Mouse (Mus musculus) forebrain, embryonic 12.5 days (tissue): Measurements from ENCODE around the gene St6galnac3. TPM values are rescaled to one million over a fixed set of nuclear protein-coding genes. Genes with fewer than 3 reads are reported as not detected.

Experiments used
- ATAC-seq: fragments of 200-750 bp; cut with Nextera tagmentation; 2 replicates; pipeline ENCODE4 v1.8.0; 2017; ENCODE audit warnings: moderate TSS enrichment; ENCODE audit not compliant: low FRiP score
- H3K27ac ChIP-seq: fragments of 300-500 bp; sonication (generic); 2 replicates; pipeline ENCODE4 v1.5.1; 2016; ENCODE audit warnings: mild to moderate bottlenecking
- H3K27me3 ChIP-seq: fragments of 300-500 bp; sonication (generic); 2 replicates; pipeline ENCODE4 v1.6.1; 2016; ENCODE audit warnings: mild to moderate bottlenecking
- H3K36me3 ChIP-seq: fragments of 300-500 bp; sonication (generic); replicated peaks from 2 replicates; pipeline ENCODE4 v1.6.1; 2016; ENCODE audit warnings: mild to moderate bottlenecking
- H3K4me1 ChIP-seq: fragments of 300-500 bp; sonication (generic); 2 replicates; pipeline ENCODE4 v1.6.1; 2016
- H3K4me2 ChIP-seq: fragments of 300-500 bp; sonication (generic); 2 replicates; pipeline ENCODE4 v1.6.1; 2016; ENCODE audit warnings: mild to moderate bottlenecking, moderate library complexity
- H3K4me3 ChIP-seq: fragments of 300-500 bp; sonication (generic); replicated peaks from 2 replicates; pipeline ENCODE4 v1.5.1; 2016; ENCODE audit warnings: mild to moderate bottlenecking
- H3K9ac ChIP-seq: fragments of 300-500 bp; sonication (generic); 2 replicates; pipeline ENCODE4 v1.6.1; 2016; ENCODE audit warnings: mild to moderate bottlenecking
- H3K9me3 ChIP-seq: fragments of 300-500 bp; sonication (generic); 2 replicates; pipeline ENCODE4 v1.6.1; 2016
- WGBS: fragments of 180-500 bp; shearing (Covaris S2); methylation state at CpG from one replicate; pipeline ENCODE4 v1.1.7; 2016; 5-methylcytosine and 5-hydroxymethylcytosine counted together
- polyA plus RNA-seq: library from polyadenylated mRNA; unstranded; fragments of >200 nt; fragmentation: Nextera tagmentation; extraction: Ambion mirVana; gene quantifications from 2 replicates; pipeline ENCODE4 v1.2.1, GENCODE M21; 2016

The St6galnac3 gene
- polyA plus RNA-seq, 1 experiment from 2014 or later = 26.9 TPM

DNA sequence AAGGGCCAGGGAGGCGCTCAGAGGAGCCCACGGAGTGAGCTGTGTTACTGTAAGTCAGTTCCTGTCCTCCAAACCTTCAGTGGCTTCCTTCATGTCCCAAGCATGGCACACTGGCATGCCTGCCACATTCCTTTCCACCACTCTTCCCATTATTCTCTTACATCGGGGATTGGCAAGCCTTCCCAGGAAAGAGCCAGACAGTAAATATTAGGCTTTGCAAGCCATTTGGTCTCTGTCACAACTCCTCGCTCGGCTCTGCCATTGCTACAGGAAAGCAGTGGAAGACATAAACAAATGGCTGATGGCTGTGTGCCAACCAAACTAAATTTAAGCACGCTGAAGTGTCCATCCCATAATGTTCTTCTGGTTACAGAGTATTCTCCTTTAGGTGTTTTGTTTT, 7.1 kb upstream of the St6galnac3 start:
- no peak for ATAC-seq
- H3K4me1 ChIP-seq = peaks cover 15% of the 10 kb centered on the region
- 80% methylated on average over 6 of the region's 6 CpGs for WGBS
- no peak overlapping the region for H3K4me3 ChIP-seq
- H3K9me3 ChIP-seq = no peaks in the 10 kb centered on the region
- no peak overlapping the region for H3K4me2 ChIP-seq
- H3K27me3 ChIP-seq = peaks cover 4% of the 10 kb centered on the region; the same call in 1 of the 2 replicates
- H3K36me3 ChIP-seq = no peaks in the 10 kb centered on the region
- H3K27ac ChIP-seq = no peak overlapping the region
- H3K9ac ChIP-seq = no peak overlapping the region

DNA sequence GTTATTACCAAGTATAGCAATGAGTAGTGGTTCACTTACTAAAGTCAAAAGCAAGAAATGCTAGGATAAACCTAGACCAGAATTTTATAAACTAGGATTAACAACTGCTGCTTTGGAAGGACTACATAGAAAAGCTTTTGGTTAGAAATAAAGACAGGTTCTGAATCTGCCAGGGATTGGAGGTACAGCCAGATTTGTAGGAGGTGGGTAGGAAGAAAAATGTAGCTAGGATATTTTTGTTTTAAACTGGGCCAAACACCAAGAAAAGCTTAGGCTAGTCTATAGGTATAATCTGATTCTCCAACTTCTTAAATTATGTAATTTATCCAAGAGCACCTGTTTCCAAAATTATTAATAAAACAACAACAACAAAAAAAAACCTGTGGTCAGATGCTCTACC, 3.6 kb upstream of the St6galnac3 start:
- no peak for ATAC-seq
- H3K4me3 ChIP-seq = no peak overlapping the region

DNA sequence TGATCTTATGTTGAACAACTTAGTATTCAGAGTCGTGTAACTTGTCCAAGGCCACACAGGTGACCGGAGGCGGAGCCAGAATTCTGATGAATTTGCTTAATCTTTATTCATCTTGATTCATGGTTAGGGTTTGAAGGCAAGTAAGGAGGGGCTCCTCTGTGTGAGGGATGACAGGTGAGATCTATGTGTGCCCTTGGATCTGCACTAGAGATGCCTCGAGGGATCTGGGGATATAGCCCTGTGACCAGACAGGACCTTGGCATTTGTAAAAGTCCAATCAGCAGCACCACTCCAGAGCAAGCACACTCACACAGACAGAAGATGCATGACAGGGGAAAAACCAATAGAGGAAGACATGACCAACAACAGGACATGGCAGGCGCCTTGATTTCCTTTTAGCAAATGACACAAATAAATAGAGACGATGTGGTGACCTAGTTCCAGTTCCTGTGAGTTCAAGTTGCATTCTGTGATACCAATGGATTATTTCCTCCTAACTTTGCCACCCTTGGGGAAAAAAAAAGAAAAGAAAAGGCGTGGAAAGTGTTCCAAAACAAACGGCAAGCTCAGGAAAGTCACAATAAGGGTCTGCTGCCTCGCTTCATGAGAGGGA, 1.4 kb downstream of the St6galnac3 start:
- peaks cover 29% of the 10 kb centered on the region for H3K4me1 ChIP-seq
- H3K36me3 ChIP-seq = no peaks in the 10 kb centered on the region
- no peak for ATAC-seq
- no peak overlapping the region for H3K9ac ChIP-seq
- H3K27me3 ChIP-seq = peaks cover 6% of the 10 kb centered on the region
- H3K27ac ChIP-seq = no peak overlapping the region
- peak overlapping the region; percentile 84 for H3K4me2 ChIP-seq
- no peaks in the 10 kb centered on the region for H3K9me3 ChIP-seq
- H3K4me3 ChIP-seq = peak overlapping the region; percentile 64
- WGBS = 86% methylated on average over 9 of the region's 9 CpGs

More for the DNA sequence above, 3.6 kb upstream of the St6galnac3 start:
- Histone ChIP-seq H3K27me3 (peaks cover 6% of the 10 kb centered on the region), H3K27ac (no peak overlapping the region), H3K9ac (no peak overlapping the region), H3K36me3 (no peaks in the 10 kb centered on the region), H3K4me2 (no peak overlapping the region), H3K4me1 (peaks cover 13% of the 10 kb centered on the region), H3K9me3 (no peaks in the 10 kb centered on the region)

DNA sequence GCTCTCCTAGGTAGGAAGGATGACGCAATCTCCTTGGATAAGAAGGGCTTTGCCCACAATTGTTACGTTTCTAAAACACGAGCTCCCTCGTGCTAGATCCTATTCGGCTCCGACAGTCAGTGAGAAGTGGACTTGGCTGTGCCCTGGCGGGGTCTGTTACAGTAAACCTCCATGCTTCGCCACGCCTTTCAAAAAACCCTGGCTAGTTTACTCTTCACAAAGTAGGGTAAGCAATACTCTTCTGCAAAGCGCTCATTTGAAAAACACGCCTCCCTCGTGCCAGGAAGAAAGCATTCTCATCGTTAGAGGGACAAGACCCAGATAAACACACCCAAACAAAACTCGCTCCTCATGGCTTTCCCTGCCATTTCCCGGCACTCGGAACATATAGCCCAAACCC, 3.4 kb downstream of the St6galnac3 start:
- H3K36me3 ChIP-seq = no peaks in the 10 kb centered on the region; the same call in 1 of the 2 replicates
- no peak for ATAC-seq
- no peak overlapping the region for H3K4me3 ChIP-seq
- 90% methylated on average over 16 of the region's 16 CpGs for WGBS
- peaks cover 6% of the 10 kb centered on the region for H3K27me3 ChIP-seq
- peaks cover 29% of the 10 kb centered on the region for H3K4me1 ChIP-seq
- H3K9ac ChIP-seq = no peak overlapping the region
- no peak overlapping the region for H3K27ac ChIP-seq
- H3K9me3 ChIP-seq = no peaks in the 10 kb centered on the region
- no peak overlapping the region for H3K4me2 ChIP-seq

DNA sequence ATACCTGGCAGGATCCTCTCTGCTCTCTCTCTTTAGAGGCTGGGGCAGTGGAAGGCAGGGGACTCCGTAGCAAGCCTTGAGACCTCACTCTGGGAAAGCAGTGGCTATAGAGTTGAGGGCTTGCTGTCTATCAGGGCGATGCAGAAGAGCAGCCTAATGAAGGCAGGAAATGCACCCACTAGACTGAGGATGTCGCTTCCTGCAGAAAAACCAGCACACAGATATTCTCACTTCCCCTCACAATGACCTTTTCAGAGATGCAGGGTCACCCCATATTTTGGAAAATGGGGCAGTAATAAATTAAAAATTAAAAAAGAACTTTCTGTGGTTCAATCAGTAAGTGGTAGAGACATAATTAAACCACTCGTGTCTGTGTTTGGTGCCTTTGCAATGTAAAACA, 4.1 kb downstream of the St6galnac3 start:
- peaks cover 2% of the 10 kb centered on the region for H3K27me3 ChIP-seq
- no peak for ATAC-seq
- H3K4me3 ChIP-seq = no peak overlapping the region
- H3K9me3 ChIP-seq = no peaks in the 10 kb centered on the region
- H3K27ac ChIP-seq = no peak overlapping the region
- no peak overlapping the region for H3K9ac ChIP-seq
- 79% methylated on average over 4 of the region's 4 CpGs for WGBS
- peaks cover 29% of the 10 kb centered on the region for H3K4me1 ChIP-seq
- H3K36me3 ChIP-seq = no peaks in the 10 kb centered on the region; the same call in 1 of the 2 replicates
- H3K4me2 ChIP-seq = no peak overlapping the region

DNA sequence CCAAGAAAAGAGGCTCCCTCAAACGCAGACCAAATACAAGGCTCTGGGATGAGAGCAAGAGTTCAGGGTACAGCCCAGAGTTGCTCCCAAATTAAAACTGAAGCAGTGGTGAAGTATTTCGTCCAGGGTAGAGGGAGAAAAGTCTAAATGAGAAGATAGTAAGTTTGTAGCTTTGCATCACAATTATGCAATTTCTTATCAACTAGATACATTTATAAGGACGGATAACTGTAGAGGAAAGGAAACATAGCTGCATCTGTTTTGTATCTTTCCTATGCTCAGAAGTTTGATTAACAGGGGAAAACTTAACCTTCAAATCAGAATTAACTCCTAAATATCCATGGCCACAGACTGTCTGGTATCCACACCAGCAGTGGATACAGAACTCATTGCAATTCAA, 4.7 kb downstream of the St6galnac3 start:
- Histone ChIP-seq H3K27me3 (no peaks in the 10 kb centered on the region; the same call in 1 of the 2 replicates), H3K4me2 (no peak overlapping the region), H3K27ac (0 out of 2 replicates have a peak overlapping the region, but pooled peaks have one; percentile 5), H3K9ac (no peak overlapping the region), H3K4me3 (no peak overlapping the region), H3K36me3 (no peaks in the 10 kb centered on the region; the same call in 1 of the 2 replicates), H3K9me3 (no peaks in the 10 kb centered on the region), H3K4me1 (peaks cover 30% of the 10 kb centered on the region)
- no peak for ATAC-seq
- 65% methylated on average over 3 of the region's 3 CpGs for WGBS

DNA sequence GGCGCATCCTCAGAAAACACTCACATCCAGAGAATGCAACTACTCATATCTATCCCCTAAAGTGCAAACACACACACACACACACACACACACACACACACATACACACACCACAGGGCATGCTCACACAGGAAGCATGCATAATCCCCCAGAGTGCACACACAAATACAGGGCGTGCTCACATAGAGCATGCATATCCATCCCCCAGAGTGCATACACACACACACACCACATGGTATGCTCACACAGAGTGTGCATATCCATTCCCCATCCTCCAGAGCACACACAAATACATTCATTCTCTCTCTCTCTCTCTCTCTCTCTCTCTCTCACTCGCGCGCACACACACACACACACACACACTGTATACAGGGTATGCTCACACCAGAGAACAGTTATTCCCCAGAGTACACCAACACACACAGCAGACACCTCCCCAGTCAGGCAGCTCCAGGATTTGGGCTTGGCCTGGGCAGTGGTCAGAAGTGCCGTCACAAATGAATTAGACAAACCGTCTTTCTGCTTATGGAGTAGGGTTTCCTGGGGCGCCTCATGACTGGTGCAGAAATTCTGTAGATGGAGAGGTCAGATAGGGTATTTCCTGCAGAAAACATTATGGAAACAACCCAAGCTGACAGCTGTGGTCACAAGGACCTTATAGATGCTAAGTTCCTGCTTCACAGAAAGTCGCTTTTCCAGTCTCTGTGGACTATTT, 5.6 kb downstream of the St6galnac3 start:
- 87% methylated on average over 9 of the region's 9 CpGs for WGBS

DNA sequence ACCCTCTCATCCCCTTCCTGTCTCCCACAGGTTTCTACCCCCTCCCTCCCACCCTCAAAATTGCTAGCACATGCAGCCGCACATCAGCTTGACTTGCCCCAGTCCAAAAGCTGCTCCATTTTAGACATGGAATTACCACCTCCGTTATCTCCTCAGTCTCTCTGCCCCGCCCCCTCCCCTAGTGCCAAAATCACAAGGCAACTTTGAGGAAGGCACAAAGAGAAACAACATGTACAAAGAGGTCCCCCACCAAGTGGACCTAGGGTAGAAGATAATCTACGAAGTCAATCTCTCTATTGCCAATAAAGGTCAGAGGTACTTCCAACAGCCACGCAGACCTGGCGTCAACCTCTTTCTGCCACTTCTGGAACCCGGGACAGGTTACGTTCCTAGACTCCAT, 6.2 kb downstream of the St6galnac3 start:
- H3K27me3 ChIP-seq = no peaks in the 10 kb centered on the region; the same call in 1 of the 2 replicates
- H3K9me3 ChIP-seq = peaks cover 5% of the 10 kb centered on the region; the same call in 1 of the 2 replicates
- no peak overlapping the region for H3K9ac ChIP-seq
- no peak overlapping the region for H3K4me3 ChIP-seq
- H3K27ac ChIP-seq = no peak overlapping the region
- ATAC-seq = no peak
- WGBS = 77% methylated on average over 8 of the region's 8 CpGs
- H3K36me3 ChIP-seq = no peaks in the 10 kb centered on the region; the same call in 1 of the 2 replicates
- no peak overlapping the region for H3K4me2 ChIP-seq
- H3K4me1 ChIP-seq = peaks cover 21% of the 10 kb centered on the region

More for the DNA sequence above, 5.6 kb downstream of the St6galnac3 start:
- no peaks in the 10 kb centered on the region for H3K9me3 ChIP-seq
- no peaks in the 10 kb centered on the region; the same call in 1 of the 2 replicates for H3K36me3 ChIP-seq
- no peak overlapping the region for H3K4me3 ChIP-seq
- no peaks in the 10 kb centered on the region; the same call in 1 of the 2 replicates for H3K27me3 ChIP-seq
- ATAC-seq = no peak
- H3K4me1 ChIP-seq = peaks cover 27% of the 10 kb centered on the region
- no peak overlapping the region for H3K4me2 ChIP-seq
- no peak overlapping the region for H3K9ac ChIP-seq
- H3K27ac ChIP-seq = no peak overlapping the region

DNA sequence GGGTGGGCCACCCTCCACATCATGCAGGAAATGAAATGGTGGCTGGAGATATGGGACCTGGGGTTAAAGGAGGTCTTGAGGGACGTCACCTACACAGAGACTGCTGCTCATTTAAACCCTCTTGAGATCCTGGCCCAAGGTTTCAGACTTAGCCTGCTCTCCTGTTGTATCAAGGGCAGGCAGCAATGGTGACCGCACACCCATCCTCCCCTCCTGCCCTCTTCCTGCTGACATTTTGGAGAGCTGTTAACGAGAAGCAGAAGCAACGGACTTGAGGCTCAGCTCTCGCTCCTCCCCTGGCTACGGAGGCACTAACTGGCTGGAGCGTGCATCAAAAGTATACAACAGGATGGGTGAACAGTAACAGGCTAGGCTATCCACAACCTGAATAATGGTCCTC, 7.2 kb downstream of the St6galnac3 start:
- Histone ChIP-seq H3K4me3 (no peak overlapping the region), H3K27ac (no peak overlapping the region), H3K36me3 (no peaks in the 10 kb centered on the region; the same call in 1 of the 2 replicates), H3K4me2 (no peak overlapping the region), H3K4me1 (peaks cover 15% of the 10 kb centered on the region; the same call in 1 of the 2 replicates), H3K9ac (no peak overlapping the region), H3K27me3 (no peaks in the 10 kb centered on the region), H3K9me3 (peaks cover 5% of the 10 kb centered on the region; the same call in 1 of the 2 replicates)
- no peak for ATAC-seq
- WGBS = 68% methylated on average over 7 of the region's 7 CpGs

DNA sequence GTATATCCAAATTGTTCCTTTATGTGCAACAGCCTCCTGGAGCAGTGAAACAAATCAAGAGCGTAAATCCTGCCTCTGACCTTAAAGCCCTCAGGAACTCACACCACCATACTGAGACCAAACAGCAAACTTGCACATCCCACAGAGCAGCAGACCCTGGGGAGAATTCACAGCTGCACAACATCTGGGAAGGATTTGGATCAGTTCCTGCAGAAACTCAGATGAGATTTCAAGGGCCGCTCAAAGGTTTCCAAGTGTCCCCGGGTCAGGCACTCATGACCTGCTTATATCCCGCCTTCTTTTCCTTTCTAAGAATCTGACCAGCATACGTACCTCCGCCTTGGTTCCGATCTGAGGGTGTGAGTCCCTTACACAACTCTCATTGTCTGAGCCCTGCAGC, 9.3 kb downstream of the St6galnac3 start:
- no peaks in the 10 kb centered on the region; the same call in 1 of the 2 replicates for H3K36me3 ChIP-seq
- H3K4me2 ChIP-seq = no peak overlapping the region
- peaks cover 15% of the 10 kb centered on the region; the same call in 1 of the 2 replicates for H3K4me1 ChIP-seq
- no peak for ATAC-seq
- no peaks in the 10 kb centered on the region for H3K27me3 ChIP-seq
- no peak overlapping the region for H3K9ac ChIP-seq
- peaks cover 5% of the 10 kb centered on the region; the same call in 1 of the 2 replicates for H3K9me3 ChIP-seq
- no peak overlapping the region for H3K4me3 ChIP-seq
- WGBS = 70% methylated on average over 7 of the region's 7 CpGs
- H3K27ac ChIP-seq = no peak overlapping the region

DNA sequence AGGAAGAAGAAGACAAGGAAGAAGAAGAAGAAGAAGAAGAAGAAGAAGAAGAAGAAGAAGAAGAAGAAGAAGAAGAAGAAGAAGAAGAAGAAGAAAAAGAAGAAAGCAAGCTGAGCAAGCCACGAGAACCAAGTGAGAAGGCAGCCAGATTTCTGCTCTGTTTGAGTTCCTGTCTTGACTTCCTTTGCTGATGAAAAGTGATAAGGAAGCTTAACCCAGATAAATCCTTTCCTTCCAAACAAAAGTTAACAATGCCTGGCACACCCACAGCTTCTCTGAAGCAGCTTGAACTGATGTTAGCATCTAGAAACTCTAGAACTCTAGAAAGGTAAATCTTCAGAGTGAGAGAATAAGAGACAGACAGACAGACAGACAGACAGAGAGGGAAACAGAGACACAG, 14.4 kb downstream of the St6galnac3 start:
- H3K9me3 ChIP-seq = peaks cover 5% of the 10 kb centered on the region; the same call in 1 of the 2 replicates
- H3K9ac ChIP-seq = no peak overlapping the region
- WGBS = 63% methylated on average over 1 of the region's 1 CpGs
- peaks cover 4% of the 10 kb centered on the region; the same call in 1 of the 2 replicates for H3K4me1 ChIP-seq
- no peak for ATAC-seq
- H3K4me2 ChIP-seq = no peak overlapping the region
- H3K27ac ChIP-seq = no peak overlapping the region
- no peaks in the 10 kb centered on the region for H3K27me3 ChIP-seq
- no peak overlapping the region for H3K4me3 ChIP-seq
- H3K36me3 ChIP-seq = no peaks in the 10 kb centered on the region

DNA sequence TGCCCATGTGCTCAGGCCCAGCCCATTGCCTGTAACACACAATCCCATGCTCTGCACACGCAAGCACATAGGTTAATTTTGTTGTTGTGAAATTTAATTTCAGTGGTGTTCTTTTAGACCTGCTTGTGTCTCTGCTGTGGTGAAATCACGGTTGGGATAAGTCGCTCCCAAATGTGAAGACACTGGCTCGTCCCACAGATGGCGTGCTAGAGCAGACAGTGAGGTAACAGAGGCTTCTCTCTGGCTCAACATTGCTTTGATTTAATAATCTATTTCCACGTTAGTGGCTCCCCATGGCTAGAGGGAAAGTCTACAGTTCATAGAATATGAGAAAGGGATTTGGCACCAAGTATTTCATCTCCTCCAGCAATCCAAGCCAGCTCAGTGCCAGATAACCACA, 17.3 kb downstream of the St6galnac3 start:
- H3K36me3 ChIP-seq = no peaks in the 10 kb centered on the region
- no peak overlapping the region for H3K27ac ChIP-seq
- H3K9me3 ChIP-seq = no peaks in the 10 kb centered on the region
- H3K4me1 ChIP-seq = peaks cover 4% of the 10 kb centered on the region; the same call in 1 of the 2 replicates
- 68% methylated on average over 6 of the region's 6 CpGs for WGBS
- H3K27me3 ChIP-seq = no peaks in the 10 kb centered on the region
- no peak overlapping the region for H3K9ac ChIP-seq
- no peak for ATAC-seq
- no peak overlapping the region for H3K4me2 ChIP-seq
- no peak overlapping the region for H3K4me3 ChIP-seq
